Mouse (Mus musculus): ENCODE results near the gene Tent5c. TPM values are rescaled to one million over a fixed set of nuclear protein-coding genes. Genes with fewer than 3 reads are reported as not detected.
A peak's percentile ranks its signal among the peaks of the same experiment; 100 is the strongest.

The Tent5c gene
- polyA plus RNA-seq, 1 experiment from 2014 or later: 8.6 TPM

- Histone ChIP-seq H3K4me2 (replicated peaks) (no peak overlapping the region), H3K4me1 (no peaks in the 10 kb centered on the region), H3K27me3 (no peaks in the 10 kb centered on the region), H3K4me3 (no peak overlapping the region), H3K9me3 (replicated peaks) (no peaks in the 10 kb centered on the region), H3K9ac (no peak overlapping the region), H3K27ac (no peak overlapping the region), H3K36me3 (no peaks in the 10 kb centered on the region)
- WGBS: 84% methylated on average over 4 of the region's 4 CpGs
- ATAC-seq (ENCODE audit: low FRiP score): no peak
Measured at GRCm38 (mm10) chr3:100507174-100507573, 18.1 kb upstream of the Tent5c start.

DNA sequence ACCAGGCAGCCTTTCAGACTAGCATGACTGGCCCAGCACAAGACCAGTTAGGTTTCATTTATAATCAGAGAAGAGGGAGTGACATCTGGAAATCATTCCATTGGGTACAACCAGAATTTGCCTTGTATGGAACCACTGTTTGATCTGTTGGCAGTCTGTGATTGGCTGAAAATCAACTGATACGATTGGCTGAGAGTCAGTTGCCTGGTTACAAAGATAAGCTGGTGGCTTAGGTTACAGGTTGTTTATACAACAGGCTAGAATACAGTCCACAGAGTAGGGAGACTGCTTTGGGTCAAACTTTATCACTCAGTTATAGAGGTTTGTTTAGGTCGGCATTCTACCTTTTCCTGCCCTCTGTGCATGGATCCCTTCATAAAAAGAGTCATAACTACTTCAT lies 17.6 kb upstream of the Tent5c start:
- 81% methylated on average over 2 of the region's 2 CpGs for WGBS
- Histone ChIP-seq H3K27ac (no peak overlapping the region), H3K4me3 (no peak overlapping the region), H3K36me3 (no peaks in the 10 kb centered on the region), H3K4me1 (no peaks in the 10 kb centered on the region), H3K27me3 (no peaks in the 10 kb centered on the region), H3K4me2 (replicated peaks) (no peak overlapping the region), H3K9me3 (replicated peaks) (no peaks in the 10 kb centered on the region), H3K9ac (no peak overlapping the region)
- no peak for ATAC-seq (ENCODE audit: low FRiP score)

- 73% methylated on average over 6 of the region's 6 CpGs for WGBS
- H3K4me3 ChIP-seq: no peak overlapping the region
- 0 out of 2 replicates have a peak, but pooled peaks cover 5% of the 10 kb centered on the region for H3K9me3 ChIP-seq (replicated peaks)
- no peaks in the 10 kb centered on the region for H3K36me3 ChIP-seq
- no peaks in the 10 kb centered on the region for H3K4me1 ChIP-seq
- H3K27ac ChIP-seq: no peak overlapping the region
- no peak for ATAC-seq (ENCODE audit: low FRiP score)
- no peaks in the 10 kb centered on the region for H3K27me3 ChIP-seq
- no peak overlapping the region for H3K9ac ChIP-seq
- no peak overlapping the region for H3K4me2 ChIP-seq (replicated peaks)
Measured at GRCm38 (mm10) chr3:100503882-100504281, 14.8 kb upstream of the Tent5c start.

GRCm38 (mm10) chr3:100502516-100502915 lies 13.4 kb upstream of the Tent5c start:
- no peak for ATAC-seq (ENCODE audit: low FRiP score)
- no peak overlapping the region for H3K4me2 ChIP-seq (replicated peaks)
- no peak overlapping the region for H3K9ac ChIP-seq
- no peaks in the 10 kb centered on the region for H3K27me3 ChIP-seq
- no peaks in the 10 kb centered on the region for H3K36me3 ChIP-seq
- no peak overlapping the region for H3K4me3 ChIP-seq
- 0 out of 2 replicates have a peak, but pooled peaks cover 5% of the 10 kb centered on the region for H3K9me3 ChIP-seq (replicated peaks)
- WGBS: 81% methylated on average over 6 of the region's 6 CpGs
- H3K4me1 ChIP-seq: no peaks in the 10 kb centered on the region
- H3K27ac ChIP-seq: no peak overlapping the region

DNA sequence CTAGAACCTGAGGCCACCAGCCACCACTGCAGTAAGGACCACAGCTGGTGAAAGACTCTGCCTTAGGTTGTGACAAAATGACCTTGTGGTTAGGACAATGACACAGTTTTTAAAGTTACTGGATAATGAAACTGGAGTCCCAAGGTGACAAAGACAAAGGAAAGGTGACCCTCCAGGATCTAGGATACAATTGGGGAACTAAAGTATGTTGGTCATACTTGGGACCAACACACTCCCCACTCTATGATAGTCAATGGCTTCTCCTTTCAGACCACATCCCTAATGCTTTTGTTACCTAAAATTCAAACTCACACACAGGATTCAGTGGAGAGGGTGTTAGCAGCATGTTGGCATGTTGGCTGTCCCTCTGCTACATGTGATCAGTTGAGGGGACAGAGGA lies 12.8 kb upstream of the Tent5c start:
- no peaks in the 10 kb centered on the region for H3K36me3 ChIP-seq
- H3K27ac ChIP-seq: no peak overlapping the region
- H3K9ac ChIP-seq: no peak overlapping the region
- no peak overlapping the region for H3K4me2 ChIP-seq (replicated peaks)
- no peaks in the 10 kb centered on the region for H3K27me3 ChIP-seq
- 0 out of 2 replicates have a peak, but pooled peaks cover 5% of the 10 kb centered on the region for H3K9me3 ChIP-seq (replicated peaks)
- H3K4me1 ChIP-seq: no peaks in the 10 kb centered on the region
- no peak overlapping the region for H3K4me3 ChIP-seq
- ATAC-seq (ENCODE audit: low FRiP score): no peak

GRCm38 (mm10) chr3:100496081-100496480 lies 7.0 kb upstream of the Tent5c start:
- 0 out of 2 replicates have a peak, but pooled peaks cover 5% of the 10 kb centered on the region for H3K9me3 ChIP-seq (replicated peaks)
- H3K27ac ChIP-seq: no peak overlapping the region
- H3K27me3 ChIP-seq: no peaks in the 10 kb centered on the region; the same call in 1 of the 2 replicates
- H3K4me1 ChIP-seq: no peaks in the 10 kb centered on the region
- no peak overlapping the region for H3K4me2 ChIP-seq (replicated peaks)
- H3K36me3 ChIP-seq: no peaks in the 10 kb centered on the region
- no peak overlapping the region for H3K9ac ChIP-seq
- no peak overlapping the region for H3K4me3 ChIP-seq
- WGBS: 67% methylated on average over 3 of the region's 3 CpGs
- ATAC-seq (ENCODE audit: low FRiP score): no peak

DNA sequence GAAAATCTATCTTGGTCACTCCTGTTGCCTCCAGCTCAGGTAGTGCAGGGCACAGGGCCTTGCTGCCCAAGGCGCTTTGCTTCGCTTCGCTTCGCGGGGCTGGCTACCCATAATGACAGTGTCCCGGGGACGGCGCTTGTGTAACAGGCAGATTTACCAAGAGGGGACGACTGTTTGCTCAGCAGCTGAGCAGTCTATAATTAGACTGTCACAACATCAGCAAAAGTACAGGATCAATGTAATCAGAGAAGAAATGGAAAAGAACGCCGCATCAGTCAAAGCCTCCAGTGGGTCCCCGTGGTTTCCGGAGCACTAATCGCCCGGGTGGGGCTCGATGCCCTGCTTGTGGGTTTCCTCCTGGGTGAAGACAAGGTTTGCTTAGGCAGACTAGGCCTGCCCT lies 6.3 kb upstream of the Tent5c start:
- ATAC-seq (ENCODE audit: low FRiP score): no peak
- no peaks in the 10 kb centered on the region for H3K4me1 ChIP-seq
- H3K9me3 ChIP-seq (replicated peaks): 0 out of 2 replicates have a peak, but pooled peaks cover 3% of the 10 kb centered on the region
- H3K36me3 ChIP-seq: no peaks in the 10 kb centered on the region
- no peak overlapping the region for H3K4me3 ChIP-seq
- no peak overlapping the region for H3K4me2 ChIP-seq (replicated peaks)
- H3K27ac ChIP-seq: no peak overlapping the region
- WGBS: 83% methylated on average over 16 of the region's 16 CpGs
- peaks cover 5% of the 10 kb centered on the region; the same call in 1 of the 2 replicates for H3K27me3 ChIP-seq
- no peak overlapping the region for H3K9ac ChIP-seq

GRCm38 (mm10) chr3:100494912-100495311 lies 5.8 kb upstream of the Tent5c start:
- no peak overlapping the region for H3K4me3 ChIP-seq
- H3K9ac ChIP-seq: no peak overlapping the region
- peaks cover 11% of the 10 kb centered on the region for H3K27me3 ChIP-seq
- no peak for ATAC-seq (ENCODE audit: low FRiP score)
- peaks cover 3% of the 10 kb centered on the region for H3K4me1 ChIP-seq
- no peak overlapping the region for H3K4me2 ChIP-seq (replicated peaks)
- H3K9me3 ChIP-seq (replicated peaks): no peaks in the 10 kb centered on the region
- no peak overlapping the region for H3K27ac ChIP-seq
- H3K36me3 ChIP-seq: no peaks in the 10 kb centered on the region
- WGBS: 85% methylated on average over 5 of the region's 5 CpGs

GRCm38 (mm10) chr3:100490010-100490300 lies 831 bp upstream of the Tent5c start:
- H3K9me3 ChIP-seq (replicated peaks): no peaks in the 10 kb centered on the region
- peaks cover 18% of the 10 kb centered on the region for H3K4me1 ChIP-seq
- H3K4me2 ChIP-seq (replicated peaks): peak overlapping the region; percentile 100
- no peak overlapping the region for H3K27ac ChIP-seq
- ATAC-seq (ENCODE audit: low FRiP score): peak; percentile 14
- peak overlapping the region; percentile 67 for H3K4me3 ChIP-seq
- H3K36me3 ChIP-seq: no peaks in the 10 kb centered on the region
- H3K27me3 ChIP-seq: peaks cover 48% of the 10 kb centered on the region
- H3K9ac ChIP-seq: peak overlapping the region; percentile 68; the same call in 1 of the 2 replicates
- 25% methylated on average over 4 of the region's 4 CpGs for WGBS

- peak overlapping the region; percentile 68 for H3K9ac ChIP-seq
- H3K27me3 ChIP-seq: peaks cover 52% of the 10 kb centered on the region
- no peaks in the 10 kb centered on the region for H3K36me3 ChIP-seq
- H3K4me2 ChIP-seq (replicated peaks): peak overlapping the region; percentile 100
- no peak overlapping the region for H3K27ac ChIP-seq
- under 1% methylated on average over 66 of the region's 66 CpGs for WGBS
- peak; percentile 53 for ATAC-seq (ENCODE audit: low FRiP score)
- no peaks in the 10 kb centered on the region for H3K9me3 ChIP-seq (replicated peaks)
- peak overlapping the region; percentile 67 for H3K4me3 ChIP-seq
- H3K4me1 ChIP-seq: peaks cover 18% of the 10 kb centered on the region
Measured at GRCm38 (mm10) chr3:100488251-100489132, 632 bp downstream of the Tent5c start.

DNA sequence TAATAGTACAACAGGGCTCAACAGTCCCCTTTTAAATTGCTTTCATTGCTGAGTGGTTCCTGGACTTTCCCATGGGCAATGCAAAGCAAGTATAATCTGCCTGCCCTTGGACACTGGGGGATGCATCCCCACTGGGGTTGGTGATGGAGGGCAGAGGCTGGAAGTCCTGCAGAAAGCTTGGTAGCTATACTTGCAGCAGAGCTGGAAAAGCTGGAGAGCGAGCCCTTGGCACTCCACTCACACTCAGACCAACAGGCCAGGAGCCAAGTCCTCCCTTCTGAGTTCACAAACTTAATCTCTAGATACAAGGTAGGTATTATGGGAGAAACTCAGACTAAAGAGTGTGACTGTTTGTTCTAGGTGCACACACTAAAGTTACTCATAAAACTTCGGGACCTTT lies 2.1 kb downstream of the Tent5c start:
- H3K27me3 ChIP-seq: peaks cover 52% of the 10 kb centered on the region
- no peak overlapping the region for H3K4me2 ChIP-seq (replicated peaks)

DNA sequence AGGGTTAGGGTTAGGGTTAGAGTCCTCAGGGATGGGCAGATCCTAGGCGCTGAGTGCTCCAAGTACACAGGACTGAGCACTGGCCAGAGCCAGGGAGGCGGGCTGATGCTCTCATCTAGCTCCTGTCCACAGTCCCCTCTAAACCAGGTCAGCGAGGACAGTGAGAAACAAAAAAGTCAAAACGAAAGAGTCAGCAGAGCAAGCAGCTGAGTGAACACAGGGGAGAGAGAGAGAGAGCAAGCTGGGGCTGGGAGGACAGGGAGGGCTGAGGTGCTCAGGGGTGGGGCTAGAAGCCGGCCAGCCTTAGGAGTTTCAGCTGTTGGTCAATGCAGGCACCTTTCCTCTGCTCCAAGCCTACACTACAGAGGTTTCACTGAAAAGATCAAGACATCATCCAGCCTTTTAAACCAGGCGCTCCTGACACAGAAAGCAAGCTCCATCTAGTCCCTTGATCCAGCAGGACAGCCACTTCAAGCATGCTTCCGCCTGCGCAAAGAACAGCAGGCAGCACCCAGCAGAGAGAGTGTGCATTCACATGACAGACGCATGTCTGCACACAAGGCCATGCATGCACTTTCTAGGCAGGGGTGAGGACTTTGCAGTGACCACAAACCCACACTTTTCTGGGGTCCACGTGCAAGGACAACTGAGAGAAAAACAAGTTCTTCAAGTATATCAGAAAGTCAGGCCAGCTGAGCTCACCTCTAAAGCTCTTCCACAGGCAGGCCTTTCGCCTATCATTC lies 3.6 kb downstream of the Tent5c start:
- ATAC-seq (ENCODE audit: low FRiP score): no peak
- H3K27me3 ChIP-seq: peaks cover 47% of the 10 kb centered on the region
- H3K9me3 ChIP-seq (replicated peaks): no peaks in the 10 kb centered on the region
- peak overlapping the region; percentile 27; the same call in 1 of the 2 replicates for H3K9ac ChIP-seq
- H3K36me3 ChIP-seq: no peaks in the 10 kb centered on the region
- WGBS: 42% methylated on average over 11 of the region's 11 CpGs
- no peak overlapping the region for H3K27ac ChIP-seq
- no peak overlapping the region for H3K4me3 ChIP-seq
- peaks cover 18% of the 10 kb centered on the region for H3K4me1 ChIP-seq
- no peak overlapping the region for H3K4me2 ChIP-seq (replicated peaks)

More for the DNA sequence above, 2.1 kb downstream of the Tent5c start:
- Histone ChIP-seq H3K27ac (no peak overlapping the region), H3K9ac (no peak overlapping the region), H3K4me3 (no peak overlapping the region), H3K4me1 (peaks cover 18% of the 10 kb centered on the region), H3K36me3 (no peaks in the 10 kb centered on the region), H3K9me3 (replicated peaks) (no peaks in the 10 kb centered on the region)
- no peak for ATAC-seq (ENCODE audit: low FRiP score)
- WGBS: 80% methylated on average over 2 of the region's 2 CpGs
